Mouse (Mus musculus): Measurements from ENCODE around the gene 1700009N14Rik. TPM values are rescaled to one million over a fixed set of nuclear protein-coding genes. Genes with fewer than 3 reads are reported as not detected.

1700009N14Rik gene
- polyA plus RNA-seq (2015; fragmentation: Nextera tagmentation; extraction: Ambion mirVana), result 0.25 and 0.40 TPM in 2 replicates

DNA sequence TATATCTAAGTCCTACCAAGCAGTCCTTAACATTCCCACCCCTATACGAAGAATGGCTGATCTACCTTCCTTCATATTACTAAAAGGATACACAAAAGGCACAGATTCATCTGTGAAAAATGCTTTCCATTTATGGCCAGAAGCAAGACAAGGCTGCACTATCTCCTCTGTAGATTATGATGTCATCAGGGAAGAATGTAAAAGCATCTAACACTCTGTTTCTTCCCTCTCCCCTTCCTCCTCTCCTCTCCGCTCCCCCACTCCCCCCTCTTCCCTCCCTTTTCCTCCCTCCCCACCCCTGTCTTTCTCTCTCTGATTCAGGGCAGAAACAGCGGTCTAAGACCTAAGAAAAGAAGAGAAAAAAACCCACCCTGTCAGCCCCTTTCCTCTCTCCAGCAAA, at the start of gene 1700009N14Rik:
Gene 1700009N14Rik, plus strand, starts transcription at position 227 of the 400 bp plus-strand sequence.

All from urinary bladder, postnatal 0 days (tissue).